Mouse (Mus musculus): ENCODE data around the gene Krt80.

GRCm38 (mm10) chr15:101352706-101353465 is 17.1 kb downstream of the Krt80 start:
- TF ChIP-seq CTCF (IDR thresholded peaks at IDR 0.05; ENCODE audit: low read depth, low read length) (no peak), POLR2A (IDR thresholded peaks at IDR 0.05; ENCODE audit: insufficient read depth, low read length) (no peak), EP300 (IDR thresholded peaks at IDR 0.05; ENCODE audit: insufficient read depth, low read depth, low read length) (no peak)
